Mouse (Mus musculus): Measurements from ENCODE around the gene Exoc1.

Exoc1 gene

DNA sequence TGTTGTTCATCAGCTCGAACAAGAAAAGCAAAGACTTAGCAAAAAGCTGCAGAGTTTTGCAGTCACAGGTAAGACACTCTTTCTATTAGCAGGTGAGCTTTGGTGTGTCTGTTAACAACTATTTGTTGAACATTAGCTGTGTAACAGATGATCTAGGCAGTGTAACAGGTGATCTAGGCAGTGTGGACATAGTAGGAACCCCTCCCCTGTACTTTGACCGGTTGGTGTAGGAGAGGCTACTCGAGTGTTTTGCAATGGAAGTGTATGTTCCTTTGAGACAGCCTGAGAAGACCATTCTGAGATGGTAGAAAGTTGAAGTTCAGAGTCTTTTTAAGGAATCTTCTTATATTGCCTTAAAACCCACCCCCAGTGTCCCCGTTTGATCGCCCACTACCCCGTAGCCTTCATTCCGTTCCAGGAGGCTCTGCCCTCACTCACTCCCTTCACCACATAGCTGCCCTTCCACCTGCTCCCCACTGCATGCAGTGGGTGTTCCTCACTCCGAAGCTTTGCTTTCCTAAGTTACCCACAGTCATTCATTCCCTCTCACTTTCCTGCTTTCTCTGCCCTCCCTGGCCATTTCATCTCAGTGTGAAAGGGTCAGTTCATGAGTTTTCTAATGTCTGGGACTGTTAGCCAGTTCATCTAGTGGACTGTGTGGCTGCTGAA lies 80.7 kb downstream of the Exoc1 start:
- no peak for DNase-seq (ENCODE audit: low spot score in 2 of 2)

DNA sequence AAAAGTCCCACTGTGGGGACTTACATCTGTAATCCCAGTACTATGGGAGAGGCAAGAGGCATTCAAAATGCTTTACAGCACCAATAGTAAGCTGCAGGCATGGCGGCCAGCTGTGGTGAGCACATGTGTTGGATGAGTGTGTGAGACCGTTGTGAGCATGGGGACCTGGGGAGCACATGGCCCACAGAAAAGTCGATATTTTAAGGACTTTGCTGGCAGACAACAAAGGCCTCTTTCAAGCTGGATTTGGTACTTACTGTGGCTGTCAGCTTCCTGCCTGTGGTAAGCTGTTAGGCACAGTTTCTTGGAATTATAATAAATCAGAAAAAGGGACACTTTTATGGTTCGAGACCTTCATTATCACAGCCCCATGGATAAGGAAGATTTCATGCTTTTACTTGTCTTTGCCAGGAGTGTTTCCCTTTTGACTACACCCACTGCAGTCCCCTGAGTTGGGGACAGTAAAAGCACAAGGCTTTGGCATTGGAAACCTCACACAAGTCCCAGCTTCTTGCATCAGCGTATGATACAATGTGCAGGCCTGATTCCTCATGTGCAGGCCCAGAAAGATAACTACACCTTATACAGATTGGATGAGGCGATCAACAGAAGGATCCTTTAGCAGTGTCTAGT lies 83.9 kb downstream of the Exoc1 start:
- DNase-seq (ENCODE audit: low spot score in 2 of 2), result no peak

DNA sequence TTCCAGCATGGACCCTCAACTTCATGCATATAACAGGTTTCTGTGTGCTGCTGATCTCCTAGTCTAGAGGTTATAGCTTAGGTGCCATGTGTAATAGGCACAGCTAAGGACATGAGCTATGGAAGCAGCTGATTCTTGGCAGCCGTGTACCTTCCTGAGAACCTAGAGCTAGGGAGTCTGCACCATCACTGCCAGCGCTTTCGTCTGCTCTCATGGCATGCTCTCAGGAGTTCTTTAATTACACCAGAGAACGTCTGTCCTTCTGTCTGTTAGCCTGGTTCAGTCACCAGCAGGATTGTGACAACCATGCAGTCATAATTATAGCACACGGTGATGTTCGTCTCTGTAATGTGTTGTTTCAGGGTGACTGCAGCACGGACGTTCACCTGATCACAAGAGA lies 86.2 kb downstream of the Exoc1 start:
- DNase-seq (ENCODE audit: low spot score in 2 of 2), result no peak

DNA sequence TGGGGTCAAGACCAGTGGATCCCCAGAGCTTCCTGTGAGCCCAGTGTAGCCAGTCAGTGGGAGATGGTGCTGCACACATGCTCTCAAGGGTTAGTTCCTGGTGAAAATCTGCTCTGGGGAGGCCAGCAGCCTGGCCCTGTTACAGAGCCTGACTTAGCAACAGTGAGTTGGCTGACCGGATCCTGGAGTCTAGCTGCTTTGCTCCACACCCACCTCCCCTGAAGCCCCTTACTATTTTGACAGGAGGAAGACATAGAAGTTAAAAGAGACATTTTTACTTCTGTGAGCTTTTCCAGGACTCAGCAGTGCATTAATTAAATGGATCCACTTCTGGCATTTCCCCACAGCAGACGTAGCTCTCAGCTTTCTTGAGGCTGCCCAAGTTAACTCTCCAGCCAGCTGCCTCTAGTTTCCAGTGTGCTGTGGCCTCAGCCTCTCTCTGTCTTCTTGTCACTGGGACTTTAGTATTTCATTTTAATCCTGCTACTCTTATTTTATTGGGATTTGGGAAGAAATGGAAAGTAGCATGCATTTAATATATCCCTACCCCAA lies 87.2 kb downstream of the Exoc1 start:
- DNase-seq (ENCODE audit: low spot score in 2 of 2), result no peak

DNA sequence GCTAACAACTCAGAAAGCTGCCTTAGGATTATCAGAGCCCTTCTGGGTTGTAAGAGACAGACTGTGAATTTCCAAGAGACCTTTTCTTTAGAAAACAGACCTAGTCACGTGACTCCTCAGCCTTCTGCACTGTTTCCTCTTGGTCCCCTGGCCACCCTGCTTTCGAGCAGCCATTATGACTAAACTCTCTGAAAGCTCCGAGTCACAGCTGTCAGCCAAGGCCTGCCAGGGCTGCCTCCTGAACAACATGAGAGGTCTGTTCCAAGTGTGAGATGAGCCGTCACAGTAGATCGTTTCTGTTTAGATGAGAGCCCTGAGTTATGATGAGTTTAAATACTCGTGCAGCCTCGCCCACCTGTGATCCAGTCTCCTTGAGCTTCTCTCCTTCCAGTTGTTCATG lies 89.6 kb downstream of the Exoc1 start:
- DNase-seq (ENCODE audit: low spot score in 2 of 2), result no peak

All from frontal cortex, postnatal 10 days (tissue).